Mouse (Mus musculus) limb, embryonic 11.5 days (tissue): ENCODE results near the gene Kcnrg. TPM values are rescaled to one million over a fixed set of nuclear protein-coding genes. Genes with fewer than 3 reads are reported as not detected.
"Not testable (repeated sequence)": the region's sequence is repeated elsewhere in the genome, so short reads cannot be mapped to it uniquely, and the experiment has no call there.

ENCODE experiments used
- ATAC-seq: fragments of 200-750 bp; cut with Nextera tagmentation; 2 replicates; pipeline ENCODE4 v1.8.0; 2017; ENCODE audit warnings: low read depth; ENCODE audit not compliant: insufficient number of reproducible peaks, low FRiP score, low TSS enrichment
- DNase-seq: peaks from one replicate; pipeline ENCODE4 v3.0.0-alpha.2; 2015; ENCODE audit warnings: low spot score
- H3K27ac ChIP-seq: fragments of 300-500 bp; sonication (generic); replicated peaks from 2 replicates; pipeline ENCODE4 v1.5.1; 2014; ENCODE audit warnings: low read depth, mild to moderate bottlenecking, low read length
- H3K27me3 ChIP-seq: fragments of 300-500 bp; sonication (generic); 2 replicates; pipeline ENCODE4 v1.6.1; 2014; ENCODE audit warnings: mild to moderate bottlenecking, low read length, mixed read lengths; ENCODE audit not compliant: control insufficient read depth, insufficient read depth
- H3K36me3 ChIP-seq: fragments of 300-500 bp; sonication (generic); 2 replicates; pipeline ENCODE4 v1.6.1; 2014; ENCODE audit warnings: mild to moderate bottlenecking, low read length, moderate library complexity, mixed read lengths; ENCODE audit not compliant: control insufficient read depth, insufficient read depth
- H3K4me1 ChIP-seq: fragments of 300-500 bp; sonication (generic); 2 replicates; pipeline ENCODE4 v1.6.1; 2014; ENCODE audit warnings: low read length, mixed read lengths; ENCODE audit not compliant: control insufficient read depth, insufficient read depth
- H3K4me2 ChIP-seq: fragments of 300-500 bp; sonication (generic); 2 replicates; pipeline ENCODE4 v1.6.1; 2014; ENCODE audit warnings: low read depth, mild to moderate bottlenecking, moderate library complexity; ENCODE audit not compliant: severe bottlenecking
- H3K4me3 ChIP-seq: fragments of 300-500 bp; sonication (generic); 2 replicates; pipeline ENCODE4 v1.5.1; 2014; ENCODE audit warnings: low read depth, low read length
- H3K9ac ChIP-seq: fragments of 300-500 bp; sonication (generic); 2 replicates; pipeline ENCODE4 v1.6.1; 2014; ENCODE audit warnings: mild to moderate bottlenecking, low read length
- H3K9me3 ChIP-seq: fragments of 300-500 bp; sonication (generic); 2 replicates; pipeline ENCODE4 v1.6.1; 2016; ENCODE audit warnings: low read length; ENCODE audit not compliant: control insufficient read depth
- WGBS: fragments of 180-500 bp; shearing (Covaris S2); extraction: QIAGEN DNeasy Blood & Tissue Kit; methylation state at CpG from one replicate; pipeline ENCODE4 v1.1.7; 2014; 5-methylcytosine and 5-hydroxymethylcytosine counted together
- polyA plus RNA-seq: library from polyadenylated mRNA; unstranded; fragments of >200 nt; fragmentation: Nextera tagmentation; extraction: Ambion mirVana; gene quantifications from 2 replicates; pipeline ENCODE4 v1.2.1, GENCODE M21; 2014

Gene Kcnrg
- 0.79 TPM in 2 replicates for polyA plus RNA-seq

DNA sequence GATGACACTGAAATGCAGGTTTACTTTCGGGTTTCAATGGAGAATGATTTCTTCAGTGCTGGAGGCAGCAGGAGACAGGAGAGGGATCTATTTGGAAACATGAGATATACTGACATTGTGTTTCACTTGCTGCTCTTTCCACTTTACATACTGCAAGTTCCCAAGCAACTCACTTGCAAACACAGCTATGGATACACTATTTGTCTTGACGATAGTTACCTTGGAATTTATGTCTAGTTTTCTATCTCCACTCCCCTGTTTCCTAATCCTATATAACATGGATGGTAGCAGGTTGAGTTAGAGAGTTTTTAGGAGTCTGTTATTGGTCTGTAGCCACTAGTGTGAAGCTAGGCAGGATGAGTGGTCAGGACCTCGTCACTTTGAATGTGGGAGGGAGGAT is at the start of gene Kcnrg:
Kcnrg (plus strand) TSS at position 301 of the 400 bp plus-strand sequence.
- ATAC-seq (no peak), DNase-seq (no peak)
- H3K4me3 ChIP-seq, result no peak within 1 kb of the TSS
- H3K27me3 ChIP-seq, result no peaks in the 10 kb centered on the region
- no peaks in the 10 kb centered on the region for H3K9me3 ChIP-seq
- 87% methylated on average over 3 of the region's 3 CpGs for WGBS
- peaks cover 2% of the 10 kb centered on the region; the same call in 1 of the 2 replicates for H3K36me3 ChIP-seq
- H3K4me2 ChIP-seq, result no peak within 1 kb of the TSS
- H3K9ac ChIP-seq, result no peak within 1 kb of the TSS
- H3K27ac ChIP-seq, result no peak within 1 kb of the TSS
- H3K4me1 ChIP-seq, result no peaks in the 10 kb centered on the region

DNA sequence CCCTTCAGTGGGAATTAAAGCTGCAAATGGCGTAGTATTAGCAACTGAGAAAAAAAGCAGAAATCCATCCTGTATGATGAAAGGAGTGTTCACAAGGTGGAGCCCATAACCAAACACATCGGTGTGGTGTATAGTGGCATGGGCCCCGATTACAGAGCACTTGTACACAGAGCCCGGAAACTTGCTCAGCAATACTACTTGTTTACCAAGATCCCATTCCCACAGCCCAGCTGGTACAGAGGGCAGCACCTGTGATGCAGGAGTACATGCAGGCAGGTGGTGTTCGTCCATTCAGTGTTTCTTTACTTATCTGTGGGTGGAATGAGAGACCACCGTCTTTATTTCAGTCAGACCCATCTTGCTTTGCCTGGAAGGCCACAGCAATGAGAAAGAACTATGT is 48.4 kb upstream of the Kcnrg start:
- Histone ChIP-seq H3K27ac (no peak overlapping the region), H3K9ac (no peak overlapping the region), H3K36me3 (no peaks in the 10 kb centered on the region), H3K4me2 (no peak overlapping the region), H3K27me3 (no peaks in the 10 kb centered on the region), H3K4me1 (0 out of 2 replicates have a peak, but pooled peaks cover 2% of the 10 kb centered on the region), H3K9me3 (no peaks in the 10 kb centered on the region), H3K4me3 (no peak overlapping the region)
- no peak for ATAC-seq
- no peak for DNase-seq
- 89% methylated on average over 6 of the region's 6 CpGs for WGBS

DNA sequence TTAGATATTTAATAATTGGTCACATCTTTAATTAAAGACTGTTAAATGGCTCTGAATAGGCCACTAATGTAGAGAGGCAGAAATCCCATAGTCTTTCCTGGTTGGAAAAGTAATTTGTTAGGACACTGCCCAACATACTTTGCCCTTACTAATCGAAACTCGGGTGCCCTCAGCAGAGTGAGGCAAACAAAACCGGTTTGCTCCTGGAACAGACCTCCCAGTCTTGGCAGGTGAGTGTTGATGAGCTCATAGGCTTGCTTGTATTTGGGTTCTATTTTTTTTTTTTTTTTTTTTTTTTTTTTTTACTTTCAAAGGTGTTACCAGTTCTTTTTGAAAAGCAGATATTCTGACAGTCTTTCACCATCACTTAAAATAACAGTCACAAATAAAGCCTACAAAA is 47.4 kb upstream of the Kcnrg start:
- Histone ChIP-seq H3K9ac (no peak overlapping the region), H3K4me1 (0 out of 2 replicates have a peak, but pooled peaks cover 2% of the 10 kb centered on the region), H3K36me3 (no peaks in the 10 kb centered on the region), H3K27ac (no peak overlapping the region), H3K4me3 (no peak overlapping the region), H3K4me2 (no peak overlapping the region), H3K27me3 (no peaks in the 10 kb centered on the region), H3K9me3 (no peaks in the 10 kb centered on the region)
- WGBS, result 58% methylated on average over 3 of the region's 3 CpGs
- DNase-seq (no peak), ATAC-seq (no peak)

DNA sequence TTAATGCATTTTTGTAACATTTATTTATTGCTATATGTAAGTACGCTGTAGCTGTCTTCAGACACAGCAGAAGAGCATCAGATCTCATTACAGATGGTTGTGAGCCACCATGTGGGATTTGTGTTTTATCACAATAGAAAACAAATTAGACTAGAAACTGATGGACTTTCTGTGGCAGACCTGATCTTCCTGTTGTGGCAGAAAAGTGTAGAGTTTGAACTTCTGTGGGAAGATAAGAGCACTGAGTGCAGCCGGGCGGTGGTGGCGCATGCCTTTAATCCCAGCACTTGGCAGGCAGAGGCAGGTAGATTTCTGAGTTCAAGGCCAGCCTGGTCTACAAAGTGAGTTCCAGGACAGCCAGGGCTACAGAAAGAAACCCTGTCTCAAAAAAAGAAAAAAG is 41.0 kb upstream of the Kcnrg start:
- not testable (repeated sequence) for H3K27me3 ChIP-seq, H3K9me3 ChIP-seq, DNase-seq, H3K4me3 ChIP-seq, H3K27ac ChIP-seq, ATAC-seq, H3K9ac ChIP-seq, H3K4me2 ChIP-seq, H3K36me3 ChIP-seq, H3K4me1 ChIP-seq
- 91% methylated on average over 4 of the region's 4 CpGs for WGBS

DNA sequence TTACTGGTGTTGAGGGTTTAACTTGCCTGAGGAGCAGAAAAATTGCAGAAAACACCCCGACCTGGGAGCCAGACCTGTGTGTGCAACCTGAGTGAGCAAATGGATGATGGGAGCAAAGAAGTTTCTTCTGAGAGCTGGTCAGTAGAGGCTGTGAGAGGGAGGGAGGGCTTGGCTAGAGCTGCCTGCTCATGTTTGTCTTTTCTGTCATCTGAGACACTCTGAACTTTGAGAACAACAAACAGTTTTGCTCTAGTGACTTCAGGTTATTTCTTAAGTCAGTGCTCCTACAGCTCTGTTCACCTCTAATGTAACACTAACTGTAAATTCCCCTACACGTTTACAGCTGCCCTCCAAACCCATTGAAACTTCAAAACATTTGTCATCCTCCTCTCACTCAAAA is 37.9 kb upstream of the Kcnrg start:
- DNase-seq (no peak), ATAC-seq (no peak)
- Histone ChIP-seq H3K36me3 (no peaks in the 10 kb centered on the region), H3K4me1 (no peaks in the 10 kb centered on the region), H3K27ac (no peak overlapping the region), H3K4me3 (no peak overlapping the region), H3K9me3 (no peaks in the 10 kb centered on the region), H3K4me2 (no peak overlapping the region), H3K27me3 (no peaks in the 10 kb centered on the region), H3K9ac (no peak overlapping the region)
- 62% methylated on average over 2 of the region's 2 CpGs for WGBS

DNA sequence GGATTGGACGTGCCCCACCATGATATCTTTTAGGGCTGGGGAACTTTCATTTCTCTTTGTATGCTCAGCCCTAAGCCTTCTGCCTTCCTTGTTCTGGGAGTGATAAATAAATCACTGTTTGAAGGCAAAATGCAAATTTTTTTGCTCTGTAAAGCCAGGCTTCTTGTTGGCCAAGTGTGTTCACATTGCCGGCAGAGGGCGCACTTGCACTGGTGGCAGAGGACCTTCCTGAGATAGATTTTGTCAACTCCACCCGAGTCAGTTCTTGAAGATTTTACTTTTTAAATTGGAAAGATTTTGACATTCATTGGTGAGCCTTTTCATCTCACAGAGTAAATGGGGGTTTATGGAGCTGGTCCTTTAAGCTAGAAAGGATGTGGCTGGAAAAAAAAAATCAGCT is 35.9 kb upstream of the Kcnrg start:
- ATAC-seq, result no peak
- no peaks in the 10 kb centered on the region for H3K27me3 ChIP-seq
- no peak overlapping the region for H3K4me2 ChIP-seq
- no peaks in the 10 kb centered on the region for H3K4me1 ChIP-seq
- no peaks in the 10 kb centered on the region for H3K36me3 ChIP-seq
- peak; percentile 90 for DNase-seq
- WGBS, result 15% methylated on average over 4 of the region's 4 CpGs
- no peaks in the 10 kb centered on the region for H3K9me3 ChIP-seq
- no peak overlapping the region for H3K9ac ChIP-seq
- H3K27ac ChIP-seq, result no peak overlapping the region
- no peak overlapping the region for H3K4me3 ChIP-seq

DNA sequence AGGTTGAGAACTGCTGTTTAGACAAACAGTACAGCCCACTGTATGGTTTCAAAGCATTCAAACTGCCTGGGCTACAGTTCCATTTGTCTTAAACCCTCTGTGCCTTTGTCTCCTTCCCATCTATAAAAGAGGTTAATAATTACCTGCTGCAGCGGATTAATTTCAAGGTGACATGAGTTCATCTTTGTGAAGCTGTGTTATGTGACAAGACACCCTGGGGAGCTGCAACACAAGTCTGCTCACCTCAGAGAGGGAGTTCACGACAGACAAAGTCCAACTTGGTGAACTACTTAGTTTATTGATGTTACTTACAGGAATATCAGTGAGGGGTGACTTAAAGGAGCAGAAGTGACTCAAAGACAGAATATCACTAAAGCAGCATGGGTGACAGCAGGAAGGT is 35.1 kb upstream of the Kcnrg start:
- WGBS, result 83% methylated on average over 2 of the region's 2 CpGs
- H3K27ac ChIP-seq, result no peak overlapping the region
- no peak overlapping the region for H3K9ac ChIP-seq
- H3K36me3 ChIP-seq, result no peaks in the 10 kb centered on the region
- H3K4me2 ChIP-seq, result no peak overlapping the region
- H3K4me1 ChIP-seq, result no peaks in the 10 kb centered on the region
- H3K27me3 ChIP-seq, result no peaks in the 10 kb centered on the region
- no peak for ATAC-seq
- no peak for DNase-seq
- no peaks in the 10 kb centered on the region for H3K9me3 ChIP-seq
- no peak overlapping the region for H3K4me3 ChIP-seq

DNA sequence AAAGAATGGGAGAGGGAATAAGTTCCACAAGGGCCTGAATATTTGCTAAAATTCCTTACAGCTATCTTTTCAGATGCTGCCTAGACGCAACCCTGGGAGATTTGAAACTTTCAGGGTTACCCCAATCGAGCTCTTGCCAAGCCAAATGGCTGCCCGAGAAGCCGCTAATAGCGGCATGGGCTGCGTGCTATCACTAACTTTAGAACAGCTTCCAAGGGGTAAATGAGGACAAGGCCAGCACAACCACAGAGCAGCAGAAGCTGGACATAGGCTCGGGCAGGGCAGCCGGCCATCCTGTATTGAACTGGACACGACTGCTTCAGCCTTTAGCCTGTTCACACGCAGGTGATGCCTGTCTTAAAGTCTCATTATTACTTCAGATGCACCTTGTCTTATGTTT is 32.2 kb upstream of the Kcnrg start:
- Histone ChIP-seq H3K27ac (no peak overlapping the region), H3K4me1 (no peaks in the 10 kb centered on the region), H3K4me3 (no peak overlapping the region), H3K36me3 (no peaks in the 10 kb centered on the region), H3K9me3 (no peaks in the 10 kb centered on the region), H3K9ac (no peak overlapping the region), H3K4me2 (no peak overlapping the region), H3K27me3 (no peaks in the 10 kb centered on the region)
- ATAC-seq, result no peak
- no peak for DNase-seq
- 86% methylated on average over 10 of the region's 10 CpGs for WGBS

DNA sequence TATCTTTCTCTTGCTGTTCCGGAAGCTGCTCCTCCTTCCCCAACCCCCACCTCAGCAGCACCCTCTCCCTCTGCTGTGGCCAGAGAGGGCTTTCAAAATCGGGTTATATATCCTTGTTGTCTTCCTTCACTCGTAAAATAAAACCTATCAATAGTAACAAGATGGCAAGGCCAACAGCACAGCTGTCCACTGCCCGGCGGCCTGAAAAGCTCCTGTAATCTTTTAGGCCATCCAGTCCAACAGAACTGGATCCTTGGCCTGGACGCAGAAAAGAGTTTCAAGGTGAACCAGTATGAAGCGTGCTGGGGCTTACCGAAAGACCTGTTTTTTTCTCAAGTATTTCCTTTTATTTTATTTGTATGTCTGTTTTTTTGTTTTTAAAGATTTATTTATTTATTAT is 31.3 kb upstream of the Kcnrg start:
- 83% methylated on average over 8 of the region's 8 CpGs for WGBS
- Histone ChIP-seq H3K4me3 (no peak overlapping the region), H3K9ac (no peak overlapping the region), H3K27ac (no peak overlapping the region), H3K27me3 (no peaks in the 10 kb centered on the region), H3K4me1 (no peaks in the 10 kb centered on the region), H3K36me3 (no peaks in the 10 kb centered on the region), H3K4me2 (no peak overlapping the region), H3K9me3 (no peaks in the 10 kb centered on the region)
- DNase-seq (no peak), ATAC-seq (no peak)
